Mouse (Mus musculus) Muller cell, postnatal 12 days (primary cell): ENCODE results near the gene Ripor1.
"Not testable (repeated sequence)": the region's sequence is repeated elsewhere in the genome, so short reads cannot be mapped to it uniquely, and the experiment has no call there.

Source experiments
- DNase-seq: peaks from one replicate; pipeline ENCODE4 v3.0.0-alpha.2; 2015; ENCODE audit errors: inconsistent ontology term

Gene Ripor1

DNA sequence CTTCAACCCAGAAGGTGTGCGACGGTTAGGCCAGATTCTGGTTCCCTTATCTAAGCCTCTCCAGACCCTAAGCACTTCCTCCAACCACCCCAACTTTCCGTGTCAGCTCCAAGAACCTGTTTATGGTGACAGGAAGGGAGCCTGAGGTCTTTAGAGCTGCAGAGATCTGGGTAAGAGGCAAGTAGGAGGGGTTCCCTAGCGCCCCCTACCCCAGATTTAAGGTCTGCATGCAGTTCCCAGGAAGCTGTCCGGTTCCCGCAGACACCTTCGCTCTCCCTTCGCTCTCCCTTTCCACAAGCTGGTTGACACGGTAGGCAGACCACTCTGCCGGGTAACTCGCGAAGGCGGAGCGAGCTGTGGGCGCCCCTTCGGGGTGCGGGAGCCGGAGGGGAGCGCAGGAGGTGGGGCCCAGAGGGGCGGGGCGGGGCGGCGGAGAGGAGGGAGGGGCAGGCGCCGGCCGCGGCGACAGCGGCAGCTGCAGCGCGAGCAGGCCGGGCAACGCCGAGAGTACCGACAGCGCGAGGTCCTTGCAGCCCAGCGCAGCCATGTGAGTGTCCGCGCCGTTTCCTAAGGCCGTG, at the start of gene Ripor1:
TSS of gene Ripor1 (plus strand) at position 452 of the 578 bp plus-strand sequence.
- peak; percentile 92 for DNase-seq

GRCm38 (mm10) chr8:105562863-105563262, 42.2 kb upstream of the Ripor1 start:
- DNase-seq, result no peak

GRCm38 (mm10) chr8:105563871-105564270, 41.2 kb upstream of the Ripor1 start:
- DNase-seq, result no peak

- DNase-seq, result not testable (repeated sequence)
Observed at GRCm38 (mm10) chr8:105564573-105565229, 40.4 kb upstream of the Ripor1 start.

- no peak for DNase-seq
Observed at GRCm38 (mm10) chr8:105565401-105565881, 39.6 kb upstream of the Ripor1 start.

GRCm38 (mm10) chr8:105565952-105566702, 38.9 kb upstream of the Ripor1 start, which contains the start of gene Atp6v0d1:
Atp6v0d1 (minus strand) TSS chr8:105566047.
- DNase-seq, result peak; percentile 98

DNA sequence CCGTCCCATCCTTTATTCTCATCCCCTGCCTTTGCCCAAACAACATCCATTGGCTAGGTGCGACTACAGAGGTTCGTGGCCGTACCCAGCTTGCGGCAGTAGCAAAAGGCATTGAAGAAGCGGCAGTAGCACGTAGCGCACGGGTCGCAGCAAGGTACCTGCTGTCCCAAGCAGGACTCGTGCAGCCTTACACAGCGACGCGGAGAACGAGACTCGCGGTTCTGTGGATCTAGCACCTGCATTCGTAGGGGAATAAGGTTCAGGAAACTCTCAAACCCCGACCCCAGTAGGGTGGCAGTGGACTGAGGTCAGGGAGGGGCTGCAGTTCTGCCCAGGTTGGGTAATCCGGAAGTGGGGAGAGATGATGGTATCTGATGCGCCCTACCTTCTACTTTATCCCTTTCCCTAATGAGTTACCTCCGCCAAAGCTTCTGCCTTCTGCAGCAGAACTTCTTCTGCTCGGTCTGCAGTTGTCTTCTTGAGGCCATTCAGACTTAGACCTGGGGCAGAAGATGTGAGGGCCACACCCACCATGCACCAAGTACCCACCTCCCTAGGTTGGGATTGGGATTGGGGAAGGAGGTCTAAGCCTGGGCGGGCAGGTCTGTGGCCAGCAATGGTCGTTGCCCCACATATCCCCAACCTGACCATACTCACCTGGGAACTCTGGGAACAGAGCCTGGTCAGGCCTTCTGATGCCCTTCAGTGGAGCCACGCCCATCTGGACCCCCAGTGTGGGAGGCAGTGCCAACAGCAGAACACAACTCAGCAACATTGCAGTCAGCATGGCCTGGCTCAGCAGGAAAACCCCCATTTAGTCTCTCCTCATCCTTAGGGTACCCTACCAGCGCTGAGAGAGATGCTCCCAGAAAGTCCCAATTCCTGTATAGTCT, 38.1 kb upstream of the Ripor1 start:
- peak; percentile 36 for DNase-seq

GRCm38 (mm10) chr8:105571810-105572209, 33.2 kb upstream of the Ripor1 start:
- no peak for DNase-seq

- DNase-seq, result peak; percentile 82
Observed at GRCm38 (mm10) chr8:105573427-105573826, 31.6 kb upstream of the Ripor1 start.

DNA sequence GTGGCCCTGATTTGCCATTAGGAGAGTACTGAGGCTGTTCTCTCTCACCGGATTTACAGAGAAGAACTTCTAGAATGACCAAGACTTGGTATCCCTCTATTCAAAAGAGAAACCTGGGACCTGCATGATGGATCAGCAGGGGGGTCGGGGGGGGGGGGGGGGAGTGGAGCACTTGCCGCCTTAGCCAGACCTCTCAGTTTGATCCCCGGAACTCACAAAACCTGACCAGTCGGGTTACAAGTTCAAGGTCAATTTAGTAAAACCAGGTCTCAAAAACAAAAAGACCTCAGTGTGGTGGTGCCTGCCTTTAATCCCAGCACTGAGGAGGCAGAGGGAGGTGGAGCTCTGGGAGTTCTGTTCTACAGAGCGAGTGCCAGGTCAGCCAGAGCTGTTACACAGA, 30.3 kb upstream of the Ripor1 start:
- DNase-seq, result no peak

GRCm38 (mm10) chr8:105575538-105575937, 29.5 kb upstream of the Ripor1 start:
- DNase-seq, result no peak

DNA sequence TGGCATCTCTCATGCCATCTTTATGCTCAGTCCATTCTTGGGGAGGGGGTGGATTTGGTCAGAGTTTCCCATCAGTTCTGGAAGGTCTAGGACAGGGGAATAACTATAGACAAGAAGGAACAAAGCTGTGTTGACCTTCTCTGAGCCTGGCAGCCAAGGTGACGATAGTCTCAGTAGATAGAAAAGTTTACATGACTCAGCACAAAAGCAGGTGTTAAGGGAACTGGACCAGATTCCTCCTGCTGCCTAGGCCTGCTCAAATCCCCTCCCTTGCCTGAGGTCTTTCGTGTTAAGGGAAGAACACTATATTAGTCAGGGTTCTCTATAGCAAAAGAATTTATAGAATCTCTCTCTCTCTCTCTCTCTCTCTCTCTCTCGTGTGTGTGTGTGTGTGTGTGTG, 25.3 kb upstream of the Ripor1 start:
- DNase-seq, result no peak

DNA sequence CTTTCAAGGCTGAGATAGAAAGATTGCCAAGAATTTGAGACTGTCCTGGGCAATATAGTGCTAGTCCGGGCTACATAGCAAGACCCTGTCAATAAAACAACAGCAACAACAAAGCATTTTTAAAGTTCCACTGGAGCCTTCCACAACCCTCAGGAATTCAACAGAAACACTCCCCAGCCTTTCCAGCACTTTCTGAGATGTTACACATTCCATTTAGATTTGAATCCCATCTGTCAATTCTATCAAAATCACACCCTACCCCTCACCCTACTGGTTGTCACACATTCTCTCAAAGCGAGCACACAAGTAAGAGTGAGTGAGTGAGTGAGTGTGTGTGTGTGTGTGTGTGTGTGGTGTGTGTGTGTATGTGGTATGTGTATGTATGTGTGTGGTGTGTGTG, 12.6 kb upstream of the Ripor1 start:
- DNase-seq, result peak; percentile 78

GRCm38 (mm10) chr8:105593859-105594258, 11.2 kb upstream of the Ripor1 start:
- DNase-seq, result peak; percentile 59

DNA sequence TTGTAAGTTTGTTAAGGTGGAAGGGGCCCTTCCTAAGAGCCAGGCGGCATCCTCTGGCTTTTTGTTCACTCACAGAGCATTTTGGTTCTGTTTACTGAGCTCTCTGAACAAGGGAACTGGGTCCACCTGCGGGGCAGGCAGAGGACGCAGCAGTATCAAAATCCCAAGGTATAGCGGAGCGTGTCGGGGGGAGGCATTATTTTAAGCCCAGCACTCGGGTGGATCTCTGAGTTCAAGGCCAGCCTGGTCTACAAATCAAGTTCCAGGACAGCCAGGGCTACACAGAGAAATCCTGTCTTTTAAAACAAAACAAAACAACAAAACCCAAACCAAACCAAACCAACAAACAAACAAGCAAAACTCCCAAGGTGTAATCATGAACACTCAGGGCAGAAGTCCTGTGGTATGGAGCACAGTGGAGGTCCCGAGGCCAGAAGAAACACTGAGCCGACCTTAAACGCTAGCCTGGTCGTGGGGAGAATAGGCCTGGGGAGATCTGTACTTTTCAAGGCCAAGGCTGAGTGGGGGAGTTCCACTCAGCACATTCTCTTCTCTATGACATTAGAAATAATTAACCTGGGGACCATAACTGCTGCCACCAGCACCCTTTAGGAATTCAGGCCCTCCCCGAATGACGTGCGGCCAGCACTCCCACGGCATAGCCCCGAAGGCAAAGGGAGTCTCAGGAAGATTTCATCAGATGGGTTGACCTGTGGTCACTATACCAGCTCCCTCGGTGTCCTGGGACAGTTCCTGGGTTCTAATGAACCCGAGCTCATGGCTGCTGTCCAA, 10.4 kb upstream of the Ripor1 start:
- DNase-seq, result no peak

DNA sequence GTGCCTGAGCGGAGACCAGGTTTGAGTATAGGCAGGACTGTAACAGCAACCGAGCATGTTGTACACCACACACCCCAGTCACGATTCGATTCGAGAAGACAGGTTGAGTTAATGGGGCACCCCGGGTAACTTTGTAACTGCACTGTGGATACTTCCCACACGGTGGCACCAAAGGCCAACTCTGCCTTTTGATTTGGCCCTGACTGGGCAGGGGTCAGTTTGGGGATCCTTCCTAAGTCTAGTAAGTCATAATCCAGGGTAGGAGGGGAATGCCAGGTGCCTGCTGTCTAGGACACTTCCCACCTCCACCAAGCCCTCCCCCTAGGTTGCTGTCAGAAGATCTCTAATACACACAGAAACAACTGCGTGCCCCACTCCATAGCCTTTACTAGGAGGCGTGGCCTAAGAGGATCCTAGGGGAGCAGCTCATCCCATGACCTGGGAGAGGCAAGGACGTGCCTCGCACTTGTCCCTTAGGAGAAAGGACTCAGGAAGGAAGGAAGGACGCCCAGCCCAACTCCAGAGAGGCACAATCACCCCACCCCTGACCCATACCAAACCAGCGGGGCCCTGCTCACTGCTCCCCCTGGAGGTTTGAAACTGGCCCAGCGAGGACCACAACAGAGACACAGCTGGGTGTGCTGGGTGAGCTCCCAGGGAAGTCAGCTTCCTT, 8.6 kb upstream of the Ripor1 start:
- DNase-seq, result peak; percentile 59

DNA sequence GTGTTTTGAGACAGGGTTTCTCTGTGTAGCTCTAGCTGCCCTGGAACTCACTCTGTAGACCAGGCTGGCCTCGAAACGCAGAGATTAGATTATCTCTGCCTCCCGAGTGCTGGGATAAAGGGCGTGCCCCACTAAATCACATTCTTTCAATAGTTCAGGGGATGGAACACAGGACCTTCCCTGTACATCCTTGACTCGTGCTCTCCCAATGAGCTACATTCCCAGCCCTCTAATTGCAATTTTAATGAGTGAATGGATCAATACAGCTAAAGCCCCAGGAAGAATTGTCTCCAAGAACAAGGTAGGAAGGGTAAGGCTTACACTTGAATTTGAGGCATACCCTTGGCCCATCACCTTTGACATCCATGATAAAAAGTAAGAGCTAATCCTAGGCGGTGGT, 6.3 kb upstream of the Ripor1 start:
- no peak for DNase-seq

GRCm38 (mm10) chr8:105601301-105601700, 3.8 kb upstream of the Ripor1 start:
- DNase-seq, result no peak

DNA sequence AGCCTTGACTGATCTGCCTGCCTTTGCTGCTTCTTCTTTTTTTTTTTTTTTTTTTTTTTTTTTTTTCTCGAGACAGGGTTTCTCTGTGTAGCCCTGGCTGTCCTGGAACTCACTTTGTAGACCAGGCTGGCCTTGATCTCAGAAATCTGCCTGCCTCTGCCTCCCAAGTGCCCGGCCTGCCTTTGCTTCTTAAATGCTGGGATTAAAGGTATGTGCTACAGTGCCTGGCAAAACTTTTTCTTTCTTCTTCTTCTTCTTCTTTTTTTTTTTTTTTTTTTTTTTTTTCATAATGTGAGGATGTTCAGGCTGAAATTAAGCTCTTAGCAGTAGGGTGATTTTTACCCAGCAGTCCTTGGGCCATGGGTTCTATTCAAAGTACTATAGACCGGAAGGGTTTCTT, 2.5 kb upstream of the Ripor1 start:
- not testable (repeated sequence) for DNase-seq

DNA sequence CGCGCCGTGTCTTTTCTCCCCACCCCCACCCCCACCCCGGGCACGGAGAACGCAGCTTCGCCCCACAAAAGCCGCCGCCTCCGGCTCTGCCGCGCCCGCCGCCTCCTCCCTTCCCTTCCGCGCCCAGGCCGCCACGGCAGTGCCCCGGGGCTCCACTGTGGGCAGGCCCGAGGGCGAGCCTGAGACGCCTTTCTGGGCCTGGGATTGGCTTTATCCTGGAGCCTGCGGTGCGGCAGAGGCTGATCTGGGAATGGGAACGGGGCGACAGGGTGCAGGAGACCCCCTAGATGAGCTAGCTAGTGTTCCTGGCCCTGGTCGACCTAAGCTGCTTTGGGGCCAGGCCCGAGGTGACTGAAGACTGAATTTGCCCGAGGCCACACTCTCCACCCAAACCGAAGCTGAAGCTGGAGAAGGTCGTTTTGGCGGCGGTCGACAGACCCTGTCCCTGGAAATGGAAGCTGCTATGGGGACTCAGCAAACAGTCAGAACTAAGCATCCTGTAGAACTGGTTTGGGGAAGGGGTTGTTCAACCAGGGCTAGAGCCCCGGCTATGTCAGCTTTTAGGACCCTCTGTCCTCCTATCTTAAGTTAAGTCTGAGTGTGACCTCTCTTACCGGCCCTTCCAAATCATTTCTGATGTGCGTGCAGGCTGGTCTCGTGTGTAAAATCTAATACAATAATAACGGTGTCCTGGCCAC, 585 bp downstream of the Ripor1 start:
- peak; percentile 61 for DNase-seq
